Mouse (Mus musculus) midbrain, embryonic 11.5 days (tissue): Measurements from ENCODE around the gene Iglon5. TPM values are rescaled to one million over a fixed set of nuclear protein-coding genes. Genes with fewer than 3 reads are reported as not detected.

ENCODE experiments used
- ATAC-seq: fragments of 200-750 bp; cut with Nextera tagmentation; 2 replicates; pipeline ENCODE4 v1.8.0; 2017; ENCODE audit warnings: moderate TSS enrichment, moderate library complexity; ENCODE audit not compliant: low FRiP score
- DNase-seq: peaks from one replicate; pipeline ENCODE4 v3.0.0; 2015; ENCODE audit warnings: low spot score; ENCODE audit errors: missing footprints
- H3K27ac ChIP-seq: fragments of 300-500 bp; sonication (generic); 2 replicates; pipeline ENCODE4 v1.5.1; 2014; ENCODE audit warnings: low read depth, low read length
- H3K27me3 ChIP-seq: fragments of 300-500 bp; sonication (generic); 2 replicates; pipeline ENCODE4 v1.6.1; 2014; ENCODE audit warnings: mild to moderate bottlenecking, low read length, moderate library complexity, mixed read lengths; ENCODE audit not compliant: control insufficient read depth, insufficient read depth
- H3K36me3 ChIP-seq: fragments of 300-500 bp; sonication (generic); 2 replicates; pipeline ENCODE4 v1.6.1; 2014; ENCODE audit warnings: mild to moderate bottlenecking, low read length, moderate library complexity, mixed read lengths; ENCODE audit not compliant: control insufficient read depth, insufficient read depth
- H3K4me1 ChIP-seq: fragments of 300-500 bp; sonication (generic); 2 replicates; pipeline ENCODE4 v1.6.1; 2014; ENCODE audit warnings: low read length; ENCODE audit not compliant: control insufficient read depth, insufficient read depth
- H3K4me2 ChIP-seq: fragments of 300-500 bp; sonication (generic); 2 replicates; pipeline ENCODE4 v1.6.1; 2014; ENCODE audit warnings: mild to moderate bottlenecking, moderate library complexity
- H3K4me3 ChIP-seq: fragments of 300-500 bp; sonication (generic); 2 replicates; pipeline ENCODE4 v1.5.1; 2014; ENCODE audit warnings: low read depth, low read length
- H3K9ac ChIP-seq: fragments of 300-500 bp; sonication (generic); 2 replicates; pipeline ENCODE4 v1.6.1; 2014; ENCODE audit warnings: low read length
- H3K9me3 ChIP-seq: fragments of 300-500 bp; sonication (generic); 2 replicates; pipeline ENCODE4 v1.6.1; 2016; ENCODE audit warnings: low read length; ENCODE audit not compliant: control insufficient read depth
- WGBS: fragments of 180-500 bp; shearing (Covaris S2); extraction: QIAGEN DNeasy Blood & Tissue Kit; methylation state at CpG from one replicate; pipeline ENCODE4 v1.1.7; 2014; 5-methylcytosine and 5-hydroxymethylcytosine counted together
- polyA plus RNA-seq: library from polyadenylated mRNA; unstranded; fragments of >200 nt; fragmentation: Nextera tagmentation; extraction: Ambion mirVana; gene quantifications from 2 replicates; pipeline ENCODE4 v1.2.1, GENCODE M21; 2014

Iglon5 gene
- polyA plus RNA-seq, result 2.3 and 3.1 TPM in 2 replicates

DNA sequence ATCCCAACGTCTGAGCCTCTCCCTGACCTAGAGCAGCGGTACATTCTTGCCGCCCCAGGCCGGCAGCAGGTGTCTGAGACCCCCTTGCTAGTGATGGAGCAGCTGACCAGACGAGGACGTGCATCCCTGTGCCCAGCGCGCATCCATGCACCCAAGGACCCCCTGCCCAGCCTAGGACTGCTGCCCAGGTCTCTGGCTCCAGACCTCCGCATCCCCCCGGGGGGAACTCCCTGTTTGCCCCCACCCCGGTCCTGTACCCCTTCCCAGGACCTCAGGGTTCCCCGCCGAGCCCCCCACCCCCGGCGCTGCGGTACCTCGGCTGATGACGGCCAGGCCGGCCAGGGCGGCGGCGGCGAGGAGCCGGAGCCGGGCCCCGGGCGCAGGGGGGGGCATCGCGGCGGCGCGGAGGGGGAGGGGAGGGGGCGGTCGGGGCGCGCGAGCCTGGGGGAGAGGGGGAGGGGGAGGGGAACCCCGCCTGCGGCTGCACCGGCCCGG is at the start of gene Iglon5:
TSS of gene Iglon5 (minus strand) at position 445 of the 495 bp plus-strand sequence.
- ATAC-seq (peak; percentile 77), DNase-seq (peak; percentile 94)
- Histone ChIP-seq H3K4me1 (no peaks in the 10 kb centered on the region; the same call in 1 of the 2 replicates), H3K4me2 (peak within 1 kb of the TSS; percentile 75), H3K9ac (peak within 1 kb of the TSS; percentile 86), H3K9me3 (no peaks in the 10 kb centered on the region), H3K4me3 (peak within 1 kb of the TSS; percentile 62), H3K27ac (peak within 1 kb of the TSS; percentile 67), H3K27me3 (no peaks in the 10 kb centered on the region), H3K36me3 (no peaks in the 10 kb centered on the region)
- WGBS, result 3% methylated on average over 16 of the region's 41 CpGs

- no peak overlapping the region for H3K4me2 ChIP-seq
- H3K27ac ChIP-seq, result no peak overlapping the region
- no peaks in the 10 kb centered on the region for H3K27me3 ChIP-seq
- H3K9ac ChIP-seq, result no peak overlapping the region
- H3K4me3 ChIP-seq, result no peak overlapping the region
- H3K9me3 ChIP-seq, result no peaks in the 10 kb centered on the region
- H3K36me3 ChIP-seq, result no peaks in the 10 kb centered on the region
- DNase-seq (no peak), ATAC-seq (no peak)
- 78% methylated on average over 4 of the region's 4 CpGs for WGBS
- no peaks in the 10 kb centered on the region for H3K4me1 ChIP-seq
These were observed 48.6 kb upstream of the Iglon5 start for GRCm38 (mm10) chr7:43538524-43538923.

- Histone ChIP-seq H3K9ac (no peak overlapping the region), H3K9me3 (no peaks in the 10 kb centered on the region), H3K27me3 (no peaks in the 10 kb centered on the region), H3K4me1 (no peaks in the 10 kb centered on the region), H3K4me2 (no peak overlapping the region), H3K4me3 (no peak overlapping the region), H3K36me3 (no peaks in the 10 kb centered on the region), H3K27ac (no peak overlapping the region)
- DNase-seq (no peak), ATAC-seq (no peak)
- 83% methylated on average over 9 of the region's 9 CpGs for WGBS
These were observed 43.1 kb upstream of the Iglon5 start for GRCm38 (mm10) chr7:43532936-43533505.

- 82% methylated on average over 8 of the region's 8 CpGs for WGBS
These were observed 40.4 kb upstream of the Iglon5 start for GRCm38 (mm10) chr7:43530216-43530785.

DNA sequence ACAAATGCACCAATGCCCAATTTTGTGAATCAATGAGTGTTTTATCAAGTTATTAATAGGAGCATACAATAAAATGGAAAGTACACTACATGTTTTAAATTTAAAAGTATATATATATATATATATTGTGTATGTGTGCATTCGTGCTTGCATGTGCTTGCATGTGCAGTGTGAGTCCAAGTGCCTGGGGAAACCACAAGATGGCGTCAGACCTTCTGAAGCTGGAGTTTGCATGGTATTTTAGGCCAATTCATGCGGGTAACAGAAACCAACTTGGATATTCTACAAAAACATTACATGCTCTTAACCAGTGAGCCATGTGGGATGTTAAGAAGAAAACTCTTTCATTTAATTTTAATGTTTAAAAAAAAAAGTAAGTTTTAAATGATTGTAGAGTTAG is 35.4 kb upstream of the Iglon5 start:
- no peaks in the 10 kb centered on the region for H3K9me3 ChIP-seq
- no peak for DNase-seq
- 63% methylated on average over 3 of the region's 3 CpGs for WGBS

More at GRCm38 (mm10) chr7:43530216-43530785, 40.4 kb upstream of the Iglon5 start:
- no peaks in the 10 kb centered on the region for H3K4me1 ChIP-seq
- H3K27me3 ChIP-seq, result no peaks in the 10 kb centered on the region
- H3K9me3 ChIP-seq, result no peaks in the 10 kb centered on the region
- ATAC-seq (no peak), DNase-seq (no peak)
- H3K4me2 ChIP-seq, result no peak overlapping the region
- H3K9ac ChIP-seq, result no peak overlapping the region
- no peak overlapping the region for H3K4me3 ChIP-seq
- H3K36me3 ChIP-seq, result no peaks in the 10 kb centered on the region
- no peak overlapping the region for H3K27ac ChIP-seq

GRCm38 (mm10) chr7:43522776-43523175 is 32.9 kb upstream of the Iglon5 start:
- no peaks in the 10 kb centered on the region for H3K4me1 ChIP-seq

More for the DNA sequence above, 35.4 kb upstream of the Iglon5 start:
- no peak overlapping the region for H3K9ac ChIP-seq
- H3K27ac ChIP-seq, result no peak overlapping the region
- no peak for ATAC-seq
- no peaks in the 10 kb centered on the region for H3K36me3 ChIP-seq
- no peak overlapping the region for H3K4me2 ChIP-seq
- H3K27me3 ChIP-seq, result no peaks in the 10 kb centered on the region
- H3K4me1 ChIP-seq, result no peaks in the 10 kb centered on the region
- H3K4me3 ChIP-seq, result no peak overlapping the region

GRCm38 (mm10) chr7:43518341-43518740 is 28.5 kb upstream of the Iglon5 start:
- WGBS, result 83% methylated on average over 15 of the region's 15 CpGs
- ATAC-seq (no peak), DNase-seq (no peak)
- H3K9ac ChIP-seq, result no peak overlapping the region
- H3K27ac ChIP-seq, result no peak overlapping the region
- no peaks in the 10 kb centered on the region for H3K9me3 ChIP-seq
- H3K36me3 ChIP-seq, result no peaks in the 10 kb centered on the region
- H3K4me1 ChIP-seq, result no peaks in the 10 kb centered on the region
- no peak overlapping the region for H3K4me2 ChIP-seq
- no peak overlapping the region for H3K4me3 ChIP-seq
- no peaks in the 10 kb centered on the region for H3K27me3 ChIP-seq

More at GRCm38 (mm10) chr7:43522776-43523175, 32.9 kb upstream of the Iglon5 start:
- Histone ChIP-seq H3K4me3 (no peak overlapping the region), H3K27ac (no peak overlapping the region), H3K36me3 (no peaks in the 10 kb centered on the region), H3K4me2 (no peak overlapping the region), H3K27me3 (no peaks in the 10 kb centered on the region), H3K9me3 (no peaks in the 10 kb centered on the region), H3K9ac (no peak overlapping the region)
- no peak for DNase-seq
- WGBS, result 91% methylated on average over 2 of the region's 2 CpGs
- no peak for ATAC-seq

- no peaks in the 10 kb centered on the region for H3K36me3 ChIP-seq
- DNase-seq (no peak), ATAC-seq (no peak)
- no peaks in the 10 kb centered on the region for H3K9me3 ChIP-seq
- H3K27me3 ChIP-seq, result no peaks in the 10 kb centered on the region
- H3K9ac ChIP-seq, result no peak overlapping the region
- H3K4me3 ChIP-seq, result no peak overlapping the region
- no peak overlapping the region for H3K4me2 ChIP-seq
- 87% methylated on average over 5 of the region's 5 CpGs for WGBS
- no peak overlapping the region for H3K27ac ChIP-seq
- no peaks in the 10 kb centered on the region for H3K4me1 ChIP-seq
These were observed 25.2 kb upstream of the Iglon5 start for GRCm38 (mm10) chr7:43515076-43515475.

- DNase-seq (no peak), ATAC-seq (no peak)
- Histone ChIP-seq H3K27me3 (no peaks in the 10 kb centered on the region), H3K36me3 (no peaks in the 10 kb centered on the region), H3K4me1 (no peaks in the 10 kb centered on the region), H3K9me3 (no peaks in the 10 kb centered on the region), H3K4me2 (no peak overlapping the region), H3K27ac (no peak overlapping the region), H3K9ac (no peak overlapping the region), H3K4me3 (no peak overlapping the region)
- 81% methylated on average over 4 of the region's 4 CpGs for WGBS
These were observed 22.6 kb upstream of the Iglon5 start for GRCm38 (mm10) chr7:43512519-43512918.
